Mouse (Mus musculus) bone marrow macrophage, adult 2 months (primary cell): Measurements from ENCODE around the gene Rab32.

Source experiments
- CTCF ChIP-seq: IDR thresholded peaks from 2 replicates; pipeline ENCODE4 v1.5.1; 2012; ENCODE audit warnings: low read depth, mild to moderate bottlenecking, low read length, moderate library complexity
- POLR2A ChIP-seq: IDR thresholded peaks from 2 replicates; pipeline ENCODE4 v1.6.1; 2012; ENCODE audit warnings: mild to moderate bottlenecking, low read depth, low read length, borderline replicate concordance

DNA sequence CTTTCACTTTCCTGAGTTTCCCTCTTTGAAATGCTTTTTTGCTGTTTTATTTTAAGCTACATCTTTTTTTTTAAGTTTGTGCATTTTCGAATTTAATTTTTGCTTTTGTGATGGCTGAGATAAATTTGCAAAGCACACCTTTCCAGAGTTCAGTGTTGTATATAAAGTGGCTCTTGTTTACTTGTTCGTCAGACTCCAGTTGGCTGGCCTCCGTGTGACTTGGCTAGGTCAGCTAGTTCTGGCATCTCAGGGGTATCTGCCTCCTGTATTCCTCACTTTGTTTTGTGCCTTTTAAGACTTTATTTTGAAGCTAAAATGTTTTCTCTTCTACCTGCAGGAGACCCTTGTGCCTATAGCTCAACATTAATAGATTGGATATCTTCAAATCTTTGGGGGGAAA lies 22.7 kb upstream of the Rab32 start:
- no peak for TF ChIP-seq POLR2A
- no peak for TF ChIP-seq CTCF
